Mouse (Mus musculus): Measurements from ENCODE around the gene Ubr4. TPM values are rescaled to one million over a fixed set of nuclear protein-coding genes. Genes with fewer than 3 reads are reported as not detected.

The Ubr4 gene
- total RNA-seq, 1 experiment from 2014 or later, result 182 TPM

DNA sequence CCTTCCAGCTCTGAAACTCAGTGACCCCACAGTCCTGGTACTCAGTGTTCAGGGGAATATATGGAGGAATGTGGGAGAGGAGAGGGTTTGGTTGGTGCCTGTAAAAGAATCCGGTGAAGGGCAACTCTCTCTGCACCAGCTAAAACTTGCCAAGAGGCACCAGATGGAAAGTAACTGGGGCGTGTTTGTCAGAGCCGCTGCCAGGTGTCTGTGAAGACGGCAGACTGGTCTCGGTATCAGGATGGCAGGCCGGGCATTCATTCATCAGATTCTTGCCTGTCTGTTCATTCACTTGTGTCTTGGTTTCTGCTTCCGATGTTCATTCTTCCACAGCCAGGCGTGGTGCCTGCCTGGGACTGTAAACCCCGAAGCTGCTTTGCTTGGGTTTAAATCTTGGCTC is 184.3 kb downstream of the Ubr4 start:
- DNase-seq, result no peak

Small RNA genes lying within 50 kb of the gene (microRNA-seq; reads per million reads assigned to microRNA genes)
- gene Gm24245 (0.36 to 1.4 reads per million in 2 experiments), gene Gm25732 (1.0 to 2.5 reads per million in 2 experiments)

Other genes with a start within 250 kb of the Ubr4 start
- 347 and 389 TPM in 2 replicates for gene Minos1, start 221.5 kb upstream of the Ubr4 start, total RNA-seq (2021)
- gene Capzb, start 159.7 kb upstream of the Ubr4 start, total RNA-seq (2021), result 304 and 325 TPM in 2 replicates
- gene Pqlc2, start 41.9 kb upstream of the Ubr4 start, total RNA-seq (2021), result 9.9 and 13.3 TPM in 2 replicates
- 61.5 and 69.4 TPM in 2 replicates for gene Akr7a5, start 41.9 kb upstream of the Ubr4 start, total RNA-seq (2021)
- gene Mrto4, start within 50 bp of the Ubr4 start, total RNA-seq (2021), result 61.4 and 68.9 TPM in 2 replicates
- gene Emc1, start within 50 bp of the Ubr4 start, total RNA-seq (2021), result 45.8 and 58.2 TPM in 2 replicates
- 14.4 and 15.0 TPM in 2 replicates for gene Iffo2, start 177.9 kb downstream of the Ubr4 start, total RNA-seq (2021)